Mouse (Mus musculus) ES-Bruce4 (cell line): ENCODE results near the gene Rtp1. TPM values are rescaled to one million over a fixed set of nuclear protein-coding genes. Genes with fewer than 3 reads are reported as not detected.

Experiments
- H3K27ac ChIP-seq: 2 replicates; pipeline ENCODE4 v1.5.1; 2012; ENCODE audit warnings: low read length, inconsistent platforms; ENCODE audit not compliant: insufficient read depth
- H3K27me3 ChIP-seq: 2 replicates; pipeline ENCODE4 v1.6.1; 2012; ENCODE audit warnings: mild to moderate bottlenecking, low read length, inconsistent platforms; ENCODE audit not compliant: control insufficient read depth, poor library complexity, insufficient read depth, severe bottlenecking
- H3K36me3 ChIP-seq: 2 replicates; pipeline ENCODE4 v1.6.1; 2012; ENCODE audit warnings: inconsistent platforms, mild to moderate bottlenecking, low read length, moderate library complexity; ENCODE audit not compliant: control insufficient read depth, poor library complexity, insufficient read depth, severe bottlenecking
- H3K4me1 ChIP-seq: one replicate; pipeline ENCODE4 v1.8.1; 2011; ENCODE audit warnings: low read length; ENCODE audit not compliant: control insufficient read depth, insufficient read depth
- H3K4me3 ChIP-seq: 2 replicates; pipeline ENCODE4 v1.5.1; 2011; ENCODE audit warnings: low read depth, mild to moderate bottlenecking, low read length
- H3K9ac ChIP-seq: 2 replicates; pipeline ENCODE4 v1.6.1; 2012; ENCODE audit warnings: low read depth, mild to moderate bottlenecking, inconsistent platforms; ENCODE audit not compliant: poor library complexity, severe bottlenecking
- H3K9me3 ChIP-seq: replicated peaks from 2 replicates; pipeline ENCODE4 v1.6.1; 2012; ENCODE audit warnings: mild to moderate bottlenecking, low read length, inconsistent platforms; ENCODE audit not compliant: control insufficient read depth, poor library complexity, insufficient read depth, severe bottlenecking
- CTCF ChIP-seq: IDR thresholded peaks from one replicate; pipeline ENCODE4 v1.8.1; 2011; ENCODE audit warnings: low read depth, low read length
- EP300 ChIP-seq: IDR thresholded peaks from 2 replicates; pipeline ENCODE4 v1.6.1; 2011; ENCODE audit warnings: low read depth, low read length; ENCODE audit not compliant: insufficient read depth
- POLR2A ChIP-seq: IDR thresholded peaks from one replicate; pipeline ENCODE4 v1.8.1; 2011; ENCODE audit warnings: low read length; ENCODE audit not compliant: insufficient read depth
- polyA plus RNA-seq: library from polyadenylated mRNA; stranded (reverse); fragments of >200 nt; gene quantifications from 2 replicates; pipeline ENCODE4 v1.2.4, GENCODE M21; 2011; ENCODE audit warnings: low read depth; ENCODE audit not compliant: missing spikeins, insufficient read depth, insufficient read length

Rtp1 gene
- polyA plus RNA-seq, 1 experiment: not detected

DNA sequence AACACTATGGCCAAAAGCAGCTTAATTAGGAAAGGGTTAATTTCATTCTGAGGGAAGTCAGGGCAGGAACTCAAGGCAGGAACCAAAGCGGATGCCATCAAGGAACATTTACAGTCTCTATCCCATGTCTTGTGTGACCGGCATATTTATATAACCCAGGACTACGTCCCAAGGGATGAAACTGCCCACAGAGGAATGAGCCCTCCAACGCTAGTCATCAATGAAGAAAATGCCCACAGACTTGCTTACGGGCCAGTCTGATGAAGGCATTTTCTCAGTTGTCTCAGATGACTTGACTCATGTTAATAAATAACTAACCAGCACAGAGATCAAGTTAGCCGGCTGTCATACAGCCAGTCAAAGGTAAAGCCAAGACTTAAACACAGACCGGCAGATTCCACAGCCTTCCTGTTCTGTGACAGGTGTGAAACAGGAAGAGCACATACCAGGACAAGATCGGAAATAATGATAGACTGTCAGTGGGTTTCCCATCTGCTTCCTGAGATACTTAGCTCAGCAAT is 9.3 kb upstream of the Rtp1 start:
- TF ChIP-seq CTCF (no peak), EP300 (no peak), POLR2A (no peak)
- no peaks in the 10 kb centered on the region for H3K36me3 ChIP-seq
- H3K27me3 ChIP-seq: no peaks in the 10 kb centered on the region
- no peak overlapping the region for H3K4me3 ChIP-seq
- H3K9me3 ChIP-seq: no peaks in the 10 kb centered on the region
- H3K4me1 ChIP-seq: no peaks in the 10 kb centered on the region
- H3K9ac ChIP-seq: no peak overlapping the region
- no peak overlapping the region for H3K27ac ChIP-seq

DNA sequence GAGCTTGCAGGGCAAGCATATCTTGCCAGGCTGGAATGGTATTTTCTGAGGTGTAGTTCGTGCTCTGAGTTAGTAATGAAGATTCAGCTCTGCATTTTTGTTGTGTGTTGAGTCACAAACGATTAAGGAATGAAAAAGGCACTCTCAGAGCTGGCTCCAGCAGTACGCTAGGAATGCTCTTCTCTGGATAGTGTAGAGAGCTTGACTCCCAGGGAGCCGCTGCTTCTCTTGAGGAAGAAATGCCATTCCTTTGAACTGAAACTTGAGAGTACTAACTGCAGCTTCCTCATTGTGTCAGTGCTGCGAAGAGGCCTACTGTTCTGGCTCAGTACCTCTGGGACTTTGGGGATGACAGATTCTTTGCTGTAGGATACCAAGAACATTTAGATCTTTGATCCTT is 5.1 kb upstream of the Rtp1 start:
- TF ChIP-seq POLR2A (no peak), EP300 (no peak), CTCF (no peak)
- no peaks in the 10 kb centered on the region for H3K9me3 ChIP-seq
- H3K9ac ChIP-seq: no peak overlapping the region
- no peak overlapping the region for H3K27ac ChIP-seq
- no peaks in the 10 kb centered on the region for H3K36me3 ChIP-seq
- H3K4me1 ChIP-seq: no peaks in the 10 kb centered on the region
- H3K27me3 ChIP-seq: no peaks in the 10 kb centered on the region
- H3K4me3 ChIP-seq: no peak overlapping the region

DNA sequence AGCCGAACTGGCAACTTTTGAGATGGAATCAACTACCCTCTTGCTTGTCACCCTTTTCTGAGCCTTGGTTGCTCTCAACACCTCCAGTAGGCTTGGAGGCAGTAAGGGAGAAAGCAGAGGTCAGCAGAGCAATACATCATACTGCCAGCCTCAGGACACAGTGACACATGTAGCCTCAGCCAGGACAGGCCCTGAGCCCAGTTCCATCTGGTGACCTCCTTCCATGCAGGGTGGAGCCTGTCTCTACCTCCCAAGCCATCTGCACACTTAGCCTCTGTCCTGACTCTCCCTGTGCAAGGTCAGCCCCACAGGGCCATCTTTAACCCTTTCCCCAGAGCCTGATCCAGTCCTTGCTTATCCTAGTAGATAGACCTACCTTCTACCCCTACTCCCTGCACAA is 1.2 kb upstream of the Rtp1 start:
- no peak overlapping the region for H3K4me3 ChIP-seq
- H3K9ac ChIP-seq: no peak overlapping the region
- no peaks in the 10 kb centered on the region for H3K27me3 ChIP-seq
- no peak for TF ChIP-seq CTCF
- TF ChIP-seq POLR2A: no peak
- TF ChIP-seq EP300: no peak
- H3K9me3 ChIP-seq: no peaks in the 10 kb centered on the region
- H3K27ac ChIP-seq: no peak overlapping the region
- H3K36me3 ChIP-seq: no peaks in the 10 kb centered on the region
- H3K4me1 ChIP-seq: no peaks in the 10 kb centered on the region

DNA sequence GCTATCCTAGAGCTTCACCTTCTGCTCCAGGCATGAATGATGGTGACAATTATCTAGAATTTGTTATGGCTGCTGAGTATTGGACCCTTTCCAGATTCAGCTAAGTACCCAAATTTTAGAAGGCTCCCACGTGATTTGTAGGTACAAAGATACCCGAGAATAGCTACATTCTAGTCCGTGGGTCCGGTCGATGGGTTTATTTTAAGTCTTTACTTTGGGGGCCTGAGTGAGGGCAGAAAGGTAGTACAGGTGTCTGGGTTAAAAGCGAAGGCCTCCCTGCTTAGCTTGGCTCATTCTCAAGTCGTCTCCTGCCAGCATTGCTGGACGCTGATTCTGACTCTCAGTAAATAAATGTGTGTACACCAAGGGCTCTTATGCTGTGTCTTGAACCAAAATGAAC is 1.1 kb downstream of the Rtp1 start:
- TF ChIP-seq CTCF: no peak
- no peak for TF ChIP-seq EP300
- TF ChIP-seq POLR2A: no peak
- H3K9me3 ChIP-seq: no peaks in the 10 kb centered on the region
- H3K27me3 ChIP-seq: no peaks in the 10 kb centered on the region
- H3K4me1 ChIP-seq: no peaks in the 10 kb centered on the region
- no peak overlapping the region for H3K27ac ChIP-seq
- H3K36me3 ChIP-seq: no peaks in the 10 kb centered on the region
- no peak overlapping the region for H3K9ac ChIP-seq
- H3K4me3 ChIP-seq: no peak overlapping the region

DNA sequence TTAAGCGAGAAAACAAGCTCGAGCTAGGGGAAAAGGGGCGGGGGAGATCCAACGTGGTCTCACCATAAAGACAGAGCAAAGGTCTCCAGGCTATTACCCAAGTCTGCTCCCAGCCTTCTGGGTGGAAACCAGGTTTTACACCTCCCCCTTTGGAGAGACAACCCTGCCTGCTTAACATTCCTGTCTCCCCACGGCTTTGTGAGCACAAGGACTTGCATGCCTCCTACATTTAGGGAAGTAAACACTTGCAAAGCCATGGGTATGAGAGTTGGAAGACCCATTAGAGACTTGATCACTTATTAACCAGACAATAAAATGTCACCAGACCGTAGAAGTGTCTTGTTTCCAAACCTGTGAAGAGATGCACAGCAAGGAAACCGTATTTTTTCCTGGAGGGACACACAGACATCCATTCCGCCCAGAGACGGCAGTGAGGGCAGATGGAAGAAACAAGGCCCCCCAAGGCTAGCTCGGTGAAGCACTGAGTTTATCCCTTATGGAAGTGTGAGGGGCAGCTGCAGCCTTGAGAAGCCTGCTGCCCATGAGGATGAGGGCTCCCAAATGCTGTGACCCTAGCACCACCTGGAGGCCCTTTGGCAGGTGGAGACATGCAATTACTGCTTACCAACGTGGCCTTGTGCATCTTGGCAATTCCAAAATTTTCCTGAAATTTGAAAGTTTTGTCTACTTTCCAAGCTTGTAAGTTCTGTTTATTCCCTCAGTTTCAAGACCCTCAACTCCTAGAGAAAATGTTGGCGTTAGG is 8.7 kb downstream of the Rtp1 start:
- Histone ChIP-seq H3K9me3 (0 out of 2 replicates have a peak, but pooled peaks cover 4% of the 10 kb centered on the region), H3K27me3 (no peaks in the 10 kb centered on the region), H3K27ac (no peak overlapping the region), H3K4me1 (no peaks in the 10 kb centered on the region), H3K9ac (no peak overlapping the region), H3K36me3 (no peaks in the 10 kb centered on the region), H3K4me3 (no peak overlapping the region)
- TF ChIP-seq EP300 (no peak), CTCF (peak; percentile 56), POLR2A (no peak)

DNA sequence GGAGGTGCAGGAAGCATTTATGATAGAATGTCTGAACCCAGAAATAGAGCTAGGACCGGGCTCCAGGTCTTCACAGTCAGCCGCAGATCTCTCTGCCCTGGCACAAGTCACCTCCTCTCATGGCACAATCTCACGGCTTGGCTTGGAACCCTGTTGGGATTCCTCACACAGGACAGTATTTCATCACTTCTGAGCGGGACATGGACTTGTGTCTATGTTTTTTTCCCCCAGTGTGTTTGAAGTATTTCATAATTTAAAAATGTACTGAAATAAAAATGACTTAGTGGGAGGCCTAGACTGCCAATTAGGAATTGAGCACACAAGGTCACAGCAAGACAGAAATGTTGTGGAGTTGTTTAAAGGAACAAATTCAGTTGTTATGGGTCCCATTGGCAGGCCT is 15.3 kb downstream of the Rtp1 start:
- no peak overlapping the region for H3K27ac ChIP-seq

More for the DNA sequence above, 15.3 kb downstream of the Rtp1 start:
- TF ChIP-seq CTCF (no peak), POLR2A (no peak), EP300 (no peak)
- Histone ChIP-seq H3K4me1 (no peaks in the 10 kb centered on the region), H3K9me3 (0 out of 2 replicates have a peak, but pooled peaks cover 4% of the 10 kb centered on the region), H3K4me3 (no peak overlapping the region), H3K9ac (no peak overlapping the region), H3K36me3 (no peaks in the 10 kb centered on the region), H3K27me3 (no peaks in the 10 kb centered on the region)
